Mouse (Mus musculus): Measurements from ENCODE around the gene Mrps12. TPM values are rescaled to one million over a fixed set of nuclear protein-coding genes. Genes with fewer than 3 reads are reported as not detected.
"Not testable (repeated sequence)": the region's sequence is repeated elsewhere in the genome, so short reads cannot be mapped to it uniquely, and the experiment has no call there.

Mrps12 gene
- polyA plus RNA-seq, 1 experiment, result 53.5 TPM

DNA sequence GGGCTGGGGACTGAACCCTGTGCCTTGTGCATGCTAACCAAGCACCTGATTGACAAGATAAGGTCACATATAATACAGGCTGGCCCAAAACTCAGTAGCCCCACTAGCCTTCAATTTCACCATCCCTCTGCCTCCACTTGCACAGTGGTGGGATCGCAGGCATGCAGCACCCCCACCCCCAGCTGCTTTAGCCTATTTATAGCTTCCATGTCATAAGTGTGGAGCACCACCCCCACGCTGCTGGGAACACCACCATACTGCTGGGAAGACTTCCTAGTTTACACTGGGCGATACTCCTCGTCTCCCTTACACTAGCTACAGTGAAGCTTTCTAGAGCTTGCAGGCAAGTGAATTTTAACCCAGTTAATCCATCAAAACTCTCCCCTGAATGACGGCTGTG, 27.0 kb downstream of the Mrps12 start:
- TF ChIP-seq POLR2A (IDR thresholded peaks at IDR 0.05; ENCODE audit: insufficient read depth, low read length) (no peak), EP300 (IDR thresholded peaks at IDR 0.05; ENCODE audit: insufficient read depth, low read depth, low read length) (no peak), CTCF (IDR thresholded peaks at IDR 0.05; ENCODE audit: low read depth, low read length) (no peak)
- Histone ChIP-seq H3K4me3 (ENCODE audit: low read depth, low read length) (no peak overlapping the region), H3K36me3 (ENCODE audit: control insufficient read depth, insufficient read depth, low read length, poor library complexity, severe bottlenecking) (no peaks in the 10 kb centered on the region), H3K27ac (ENCODE audit: insufficient read depth, low read length) (no peak overlapping the region), H3K27me3 (ENCODE audit: control insufficient read depth, insufficient read depth, low read length, poor library complexity, severe bottlenecking) (no peaks in the 10 kb centered on the region), H3K9ac (ENCODE audit: low read depth, poor library complexity, severe bottlenecking) (no peak overlapping the region), H3K9me3 (replicated peaks; ENCODE audit: control insufficient read depth, insufficient read depth, low read length, poor library complexity, severe bottlenecking) (no peaks in the 10 kb centered on the region), H3K4me1 (ENCODE audit: control insufficient read depth, insufficient read depth, low read length) (peaks cover 4% of the 10 kb centered on the region)

DNA sequence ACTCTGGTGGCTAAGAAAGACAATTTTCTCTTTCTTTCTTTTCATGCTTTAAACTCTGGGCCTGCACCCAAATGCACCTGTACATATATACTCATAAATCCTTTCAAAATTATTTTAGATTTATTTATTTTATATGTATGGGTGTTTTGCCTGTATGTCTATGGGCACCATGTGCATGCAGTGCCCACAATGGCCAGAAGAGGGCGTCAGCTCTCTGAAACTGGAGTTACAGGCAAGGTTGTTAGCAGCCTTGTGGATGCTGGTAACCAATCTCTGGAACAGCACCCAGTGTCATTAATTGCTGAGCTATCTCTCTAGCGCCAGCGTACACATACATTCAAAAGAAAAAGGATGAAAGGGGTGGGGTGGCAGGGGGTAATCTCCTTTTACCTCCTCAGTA, 30.7 kb downstream of the Mrps12 start:
- H3K4me3 ChIP-seq (ENCODE audit: low read depth, low read length), result no peak overlapping the region
- TF ChIP-seq CTCF (IDR thresholded peaks at IDR 0.05; ENCODE audit: low read depth, low read length), result peak; percentile 80
- no peak for TF ChIP-seq POLR2A (IDR thresholded peaks at IDR 0.05; ENCODE audit: insufficient read depth, low read length)
- no peaks in the 10 kb centered on the region for H3K27me3 ChIP-seq (ENCODE audit: control insufficient read depth, insufficient read depth, low read length, poor library complexity, severe bottlenecking)
- no peaks in the 10 kb centered on the region for H3K36me3 ChIP-seq (ENCODE audit: control insufficient read depth, insufficient read depth, low read length, poor library complexity, severe bottlenecking)
- H3K9ac ChIP-seq (ENCODE audit: low read depth, poor library complexity, severe bottlenecking), result no peak overlapping the region
- peaks cover 2% of the 10 kb centered on the region for H3K4me1 ChIP-seq (ENCODE audit: control insufficient read depth, insufficient read depth, low read length)
- no peaks in the 10 kb centered on the region for H3K9me3 ChIP-seq (replicated peaks; ENCODE audit: control insufficient read depth, insufficient read depth, low read length, poor library complexity, severe bottlenecking)
- H3K27ac ChIP-seq (ENCODE audit: insufficient read depth, low read length), result no peak overlapping the region

DNA sequence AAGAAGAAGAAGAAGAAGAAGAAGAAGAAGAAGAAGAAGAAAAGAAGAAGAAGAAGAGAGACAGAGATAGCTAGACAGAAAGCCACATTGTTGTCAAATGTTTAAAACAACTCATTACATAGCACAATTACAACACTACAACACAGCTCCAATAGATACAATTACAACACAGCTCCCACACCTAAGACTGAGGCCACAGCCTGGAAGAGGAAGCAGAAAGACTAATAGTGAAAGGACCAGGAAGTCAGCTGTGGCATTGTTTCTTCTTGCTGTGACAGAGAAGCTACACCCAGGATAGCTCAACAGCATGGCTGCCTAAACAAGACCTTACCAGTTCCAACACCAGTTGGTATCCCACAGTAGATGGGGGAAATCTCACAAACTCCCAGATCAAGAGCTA, 32.2 kb downstream of the Mrps12 start:
- Histone ChIP-seq H3K27ac (ENCODE audit: insufficient read depth, low read length) (no peak overlapping the region), H3K9ac (ENCODE audit: low read depth, poor library complexity, severe bottlenecking) (no peak overlapping the region), H3K9me3 (replicated peaks; ENCODE audit: control insufficient read depth, insufficient read depth, low read length, poor library complexity, severe bottlenecking) (no peaks in the 10 kb centered on the region), H3K4me1 (ENCODE audit: control insufficient read depth, insufficient read depth, low read length) (peaks cover 2% of the 10 kb centered on the region), H3K4me3 (ENCODE audit: low read depth, low read length) (no peak overlapping the region), H3K27me3 (ENCODE audit: control insufficient read depth, insufficient read depth, low read length, poor library complexity, severe bottlenecking) (no peaks in the 10 kb centered on the region), H3K36me3 (ENCODE audit: control insufficient read depth, insufficient read depth, low read length, poor library complexity, severe bottlenecking) (no peaks in the 10 kb centered on the region)
- TF ChIP-seq POLR2A (IDR thresholded peaks at IDR 0.05; ENCODE audit: insufficient read depth, low read length) (no peak), EP300 (IDR thresholded peaks at IDR 0.05; ENCODE audit: insufficient read depth, low read depth, low read length) (no peak), CTCF (IDR thresholded peaks at IDR 0.05; ENCODE audit: low read depth, low read length) (no peak)

GRCm38 (mm10) chr7:28702601-28703143, 38.9 kb downstream of the Mrps12 start:
- no peaks in the 10 kb centered on the region for H3K4me1 ChIP-seq (ENCODE audit: control insufficient read depth, insufficient read depth, low read length)
- no peaks in the 10 kb centered on the region for H3K27me3 ChIP-seq (ENCODE audit: control insufficient read depth, insufficient read depth, low read length, poor library complexity, severe bottlenecking)
- no peaks in the 10 kb centered on the region for H3K36me3 ChIP-seq (ENCODE audit: control insufficient read depth, insufficient read depth, low read length, poor library complexity, severe bottlenecking)
- no peak overlapping the region for H3K4me3 ChIP-seq (ENCODE audit: low read depth, low read length)
- TF ChIP-seq EP300 (IDR thresholded peaks at IDR 0.05; ENCODE audit: insufficient read depth, low read depth, low read length) (no peak), CTCF (IDR thresholded peaks at IDR 0.05; ENCODE audit: low read depth, low read length) (no peak), POLR2A (IDR thresholded peaks at IDR 0.05; ENCODE audit: insufficient read depth, low read length) (no peak)
- peaks cover 3% of the 10 kb centered on the region; the same call in 1 of the 2 replicates for H3K9me3 ChIP-seq (replicated peaks; ENCODE audit: control insufficient read depth, insufficient read depth, low read length, poor library complexity, severe bottlenecking)
- H3K27ac ChIP-seq (ENCODE audit: insufficient read depth, low read length), result no peak overlapping the region
- H3K9ac ChIP-seq (ENCODE audit: low read depth, poor library complexity, severe bottlenecking), result no peak overlapping the region

GRCm38 (mm10) chr7:28701306-28701705, 40.3 kb downstream of the Mrps12 start:
- not testable (repeated sequence) for H3K9ac ChIP-seq (ENCODE audit: low read depth, poor library complexity, severe bottlenecking); H3K4me3 ChIP-seq (ENCODE audit: low read depth, low read length); H3K9me3 ChIP-seq (replicated peaks; ENCODE audit: control insufficient read depth, insufficient read depth, low read length, poor library complexity, severe bottlenecking); H3K27me3 ChIP-seq (ENCODE audit: control insufficient read depth, insufficient read depth, low read length, poor library complexity, severe bottlenecking); H3K36me3 ChIP-seq (ENCODE audit: control insufficient read depth, insufficient read depth, low read length, poor library complexity, severe bottlenecking); H3K4me1 ChIP-seq (ENCODE audit: control insufficient read depth, insufficient read depth, low read length); H3K27ac ChIP-seq (ENCODE audit: insufficient read depth, low read length)

DNA sequence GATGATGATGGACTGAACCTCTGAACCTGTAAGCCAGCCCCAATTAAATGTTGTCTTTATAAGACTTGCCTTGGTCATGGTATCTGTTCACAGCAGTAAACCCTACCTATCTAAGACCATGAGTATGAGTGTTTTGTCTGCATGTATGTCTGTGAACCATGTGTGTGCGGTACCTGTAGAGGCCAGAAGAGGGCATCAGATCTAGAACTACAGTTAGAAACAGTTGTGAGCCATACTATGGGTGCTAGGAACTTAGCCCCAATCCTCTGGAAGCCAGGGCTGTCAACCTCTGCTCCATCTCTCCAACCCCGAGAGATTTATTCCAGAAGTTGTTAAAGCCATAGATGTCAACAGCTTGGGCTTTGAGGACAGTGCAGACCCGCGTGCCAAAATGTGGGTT, 41.4 kb downstream of the Mrps12 start:
- H3K9ac ChIP-seq (ENCODE audit: low read depth, poor library complexity, severe bottlenecking), result no peak overlapping the region
- TF ChIP-seq EP300 (IDR thresholded peaks at IDR 0.05; ENCODE audit: insufficient read depth, low read depth, low read length) (no peak), CTCF (IDR thresholded peaks at IDR 0.05; ENCODE audit: low read depth, low read length) (no peak), POLR2A (IDR thresholded peaks at IDR 0.05; ENCODE audit: insufficient read depth, low read length) (no peak)
- H3K36me3 ChIP-seq (ENCODE audit: control insufficient read depth, insufficient read depth, low read length, poor library complexity, severe bottlenecking), result no peaks in the 10 kb centered on the region
- H3K27me3 ChIP-seq (ENCODE audit: control insufficient read depth, insufficient read depth, low read length, poor library complexity, severe bottlenecking), result no peaks in the 10 kb centered on the region
- H3K9me3 ChIP-seq (replicated peaks; ENCODE audit: control insufficient read depth, insufficient read depth, low read length, poor library complexity, severe bottlenecking), result peaks cover 3% of the 10 kb centered on the region; the same call in 1 of the 2 replicates
- H3K4me1 ChIP-seq (ENCODE audit: control insufficient read depth, insufficient read depth, low read length), result no peaks in the 10 kb centered on the region
- no peak overlapping the region for H3K27ac ChIP-seq (ENCODE audit: insufficient read depth, low read length)
- H3K4me3 ChIP-seq (ENCODE audit: low read depth, low read length), result no peak overlapping the region
